ENCODE assay signal across 9 mouse cellular contexts in the genomic region with DNA sequence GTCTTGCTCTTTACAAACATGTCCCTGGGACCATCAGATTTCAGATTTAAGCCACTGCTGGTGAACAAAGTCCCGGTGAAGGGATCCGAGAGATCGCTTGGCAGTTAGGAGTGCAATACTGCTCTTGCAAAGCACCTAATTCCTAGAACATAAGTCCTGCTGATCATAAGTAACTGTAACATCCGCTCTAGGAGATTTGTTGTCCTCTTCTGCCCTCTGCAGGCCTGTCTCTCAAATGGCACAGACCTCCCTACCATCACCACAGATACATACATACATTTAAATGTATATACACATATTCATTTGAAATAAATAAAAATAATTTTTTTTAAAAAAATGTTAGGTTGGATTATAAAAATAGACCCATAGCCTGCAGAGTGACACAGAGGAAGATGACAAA. TPM values are rescaled to one million over a fixed set of nuclear protein-coding genes. Genes with fewer than 3 reads are reported as not detected.
DNase-seq lines count a peak whose midpoint lies in the region; ATAC-seq and TF ChIP-seq lines count a peak whose summit lies in the region.
"Had no signal": no experiment of that assay in that cellular context is flagged by ENCODE, and none has a peak within 500 bp of the region (broad histone marks: within the 10 kb centered on the region; RNA-seq: fewer than 3 reads in every experiment).

No protein-coding gene starts in this region.

- WGBS in limb, embryonic 14.5 days = 47% methylated on average over 4 of the region's 4 CpGs
- 47% methylated on average over 4 of the region's 4 CpGs for WGBS in neural tube, embryonic 15.5 days

- H3K4me1 ChIP-seq in E14TG2a.4 (replicated peaks; ENCODE audit: low read depth, low read length) = no peaks in the 10 kb centered on the region
- H3K4me1 ChIP-seq in limb, embryonic 14.5 days (ENCODE audit: control insufficient read depth, insufficient read depth, low read length) = no peaks in the 10 kb centered on the region
- no peaks in the 10 kb centered on the region for H3K4me1 ChIP-seq in neural tube, embryonic 15.5 days

- H3K27me3 ChIP-seq in E14TG2a.4 (ENCODE audit: insufficient read depth, low read length) = no peaks in the 10 kb centered on the region
- H3K27me3 ChIP-seq in limb, embryonic 14.5 days (ENCODE audit: control insufficient read depth, insufficient read depth, low read length) = no peaks in the 10 kb centered on the region
- no peaks in the 10 kb centered on the region for H3K27me3 ChIP-seq in neural tube, embryonic 15.5 days (replicated peaks)

- TF ChIP-seq CTCF in E14TG2a.4 (conservative IDR thresholded peaks at IDR 0.05; ENCODE audit: low read length) = peak; percentile 49

- H3K9ac ChIP-seq in limb, embryonic 14.5 days (ENCODE audit: low read depth, low read length, severe bottlenecking) = no peak overlapping the region
- H3K9ac ChIP-seq in neural tube, embryonic 15.5 days (replicated peaks) = no peak overlapping the region

- H3K9me3 ChIP-seq in E14TG2a.4 (ENCODE audit: low read length) = no peaks in the 10 kb centered on the region
- H3K9me3 ChIP-seq in limb, embryonic 14.5 days (ENCODE audit: control insufficient read depth, low read length) = no peaks in the 10 kb centered on the region
- H3K9me3 ChIP-seq in neural tube, embryonic 15.5 days (replicated peaks) = no peaks in the 10 kb centered on the region

- no peak overlapping the region for H3K4me3 ChIP-seq in E14TG2a.4 (replicated peaks; ENCODE audit: low read length)
- H3K4me3 ChIP-seq in limb, embryonic 14.5 days (replicated peaks; ENCODE audit: low read length) = no peak overlapping the region
- H3K4me3 ChIP-seq in neural tube, embryonic 15.5 days (replicated peaks) = no peak overlapping the region

- ATAC-seq in frontal cortex, adult (ENCODE audit: low TSS enrichment) = peak; percentile 96
- no peak for ATAC-seq in limb, embryonic 14.5 days (ENCODE audit: low FRiP score, low read depth)
- ATAC-seq in neural tube, embryonic 15.5 days (ENCODE audit: low FRiP score) = peak; percentile 87
- ATAC-seq in erythroblast, adult 5-6 weeks (replicated peaks; ENCODE audit: low FRiP score, poor library complexity, severe bottlenecking) = no peak

- no peak for TF ChIP-seq POLR2A in limb, embryonic 14.5 days (IDR thresholded peaks at IDR 0.05; ENCODE audit: borderline replicate concordance, extremely low read depth, insufficient read depth, insufficient read length)

- H3K36me3 ChIP-seq in E14TG2a.4 (ENCODE audit: insufficient read depth, low read length) = no peaks in the 10 kb centered on the region
- no peaks in the 10 kb centered on the region for H3K36me3 ChIP-seq in limb, embryonic 14.5 days (ENCODE audit: control insufficient read depth, insufficient read depth, low read length)
- no peaks in the 10 kb centered on the region for H3K36me3 ChIP-seq in neural tube, embryonic 15.5 days

- peak; percentile 43 to 46 for DNase-seq in B cell, adult 2 months
- peak; percentile 21 to 24 for DNase-seq in cerebellum, adult 18-20 months
- DNase-seq in kidney, adult 9 months = peak; percentile 52
- DNase-seq in limb, embryonic 14.5 days (ENCODE audit: low spot score) = peak; percentile 75

- H3K27ac ChIP-seq in limb, embryonic 14.5 days (replicated peaks; ENCODE audit: low read depth, low read length) = no peak overlapping the region
- H3K27ac ChIP-seq in neural tube, embryonic 15.5 days (replicated peaks) = no peak overlapping the region

- no peak overlapping the region for H3K4me2 ChIP-seq in limb, embryonic 14.5 days (replicated peaks; ENCODE audit: low read depth, low read length, severe bottlenecking)
- no peak overlapping the region for H3K4me2 ChIP-seq in neural tube, embryonic 15.5 days

RNA-seq across cellular contexts. Expression of gene Tmem45a2, which starts 21.3 kb away (rescaled TPM):
- not detected in 2 replicates for polyA plus RNA-seq in limb, embryonic 14.5 days (2012; rRNA removed)
- polyA plus RNA-seq in limb, embryonic 14.5 days (2014; fragmentation: Nextera tagmentation; extraction: Ambion mirVana) = 0.10 TPM in 1 of 2 replicates, not detected in the other
- polyA plus RNA-seq in neural tube, embryonic 15.5 days (2015; fragmentation: Nextera tagmentation; extraction: Ambion mirVana) = not detected in 2 replicates
- total RNA-seq in erythroblast, adult 5-6 weeks (2015; ENCODE audit: low replicate concordance) = 0.63 and 2.9 TPM in 2 replicates
- 3.2 TPM in 1 of 2 replicates, not detected in the other for total RNA-seq in erythroblast, adult 5-6 weeks (2017; ENCODE audit: low replicate concordance)
- polyA plus RNA-seq: large intestine, adult 2 months had no signal

RNA-seq across cellular contexts. Expression of gene Tomm70a, which starts 29.0 kb away (rescaled TPM):
- polyA plus RNA-seq in limb, embryonic 14.5 days (2012; rRNA removed) = 26.3 and 31.1 TPM in 2 replicates
- polyA plus RNA-seq in limb, embryonic 14.5 days (2014; fragmentation: Nextera tagmentation; extraction: Ambion mirVana) = 47.6 and 50.5 TPM in 2 replicates
- 63.2 and 66.8 TPM in 2 replicates for polyA plus RNA-seq in neural tube, embryonic 15.5 days (2015; fragmentation: Nextera tagmentation; extraction: Ambion mirVana)
- 19.4 and 26.3 TPM in 2 replicates for total RNA-seq in erythroblast, adult 5-6 weeks (2015; ENCODE audit: low replicate concordance)
- 13.0 and 15.6 TPM in 2 replicates for total RNA-seq in erythroblast, adult 5-6 weeks (2017; ENCODE audit: low replicate concordance)

Comparison
In these comparisons a context has a peak if more than half of its experiments do, and no peak if none do; other contexts are left out.
1. DNase-seq: peak in every context shown above with its lines; median percentile 75 in limb, embryonic 14.5 days; 52 in kidney, adult 9 months; 44 in B cell, adult 2 months; 22 in cerebellum, adult 18-20 months.
2. ATAC-seq: peak in frontal cortex, adult (single experiment) and neural tube, embryonic 15.5 days (single experiment); none in limb, embryonic 14.5 days (single experiment) and erythroblast, adult 5-6 weeks (single experiment).